Mouse (Mus musculus) spleen, postnatal 4 days (tissue): ENCODE results near the gene Ube2r2.

Source experiments
- DNase-seq, 2 experiments: peaks; one replicate each; pipeline ENCODE4 v3.0.0; 2022; ENCODE audit warnings: low spot score in 2 of 2

The Ube2r2 gene

GRCm38 (mm10) chr4:41118706-41119292 is 16.7 kb upstream of the Ube2r2 start:
- DNase-seq = peak; percentile 72 to 92

- DNase-seq = peak; percentile 95 to 97
Observed at GRCm38 (mm10) chr4:41124180-41124951, 11.2 kb upstream of the Ube2r2 start, which contains the start of gene Nol6. TSS of gene Nol6 (minus strand) at chr4:41124455.

- DNase-seq = peak; percentile 77 to 87
Observed at GRCm38 (mm10) chr4:41129406-41129805, 6.1 kb upstream of the Ube2r2 start.

- peak in 1 of 2 experiments; percentile 50 for DNase-seq
Observed at GRCm38 (mm10) chr4:41129836-41130235, 5.7 kb upstream of the Ube2r2 start.

- peak; percentile 63 to 75 for DNase-seq
Observed at GRCm38 (mm10) chr4:41132471-41132870, 3.1 kb upstream of the Ube2r2 start.

GRCm38 (mm10) chr4:41133529-41134291 is 1.8 kb upstream of the Ube2r2 start:
- DNase-seq = no peak

- DNase-seq = peak; percentile 75 to 90
Observed at GRCm38 (mm10) chr4:41134935-41135710, 420 bp upstream of the Ube2r2 start.

- peak; percentile 45 to 72 for DNase-seq
Observed at GRCm38 (mm10) chr4:41136454-41136805, 887 bp downstream of the Ube2r2 start.

- no peak for DNase-seq
Observed at GRCm38 (mm10) chr4:41136811-41137210, 1.3 kb downstream of the Ube2r2 start.

- DNase-seq = no peak
Observed at GRCm38 (mm10) chr4:41140174-41140875, 4.8 kb downstream of the Ube2r2 start.

- DNase-seq = no peak
Observed at GRCm38 (mm10) chr4:41142601-41143000, 7.1 kb downstream of the Ube2r2 start.

- DNase-seq = no peak
Observed at GRCm38 (mm10) chr4:41149891-41150290, 14.3 kb downstream of the Ube2r2 start.

GRCm38 (mm10) chr4:41151186-41151585 is 15.6 kb downstream of the Ube2r2 start:
- DNase-seq = no peak

- no peak for DNase-seq
Observed at GRCm38 (mm10) chr4:41153146-41153545, 17.6 kb downstream of the Ube2r2 start.

GRCm38 (mm10) chr4:41156961-41157360 is 21.4 kb downstream of the Ube2r2 start:
- no peak for DNase-seq

GRCm38 (mm10) chr4:41158251-41158650 is 22.7 kb downstream of the Ube2r2 start:
- no peak for DNase-seq

- DNase-seq = no peak
Observed at GRCm38 (mm10) chr4:41161232-41161631, 25.7 kb downstream of the Ube2r2 start.

- DNase-seq = no peak
Observed at GRCm38 (mm10) chr4:41164974-41165373, 29.4 kb downstream of the Ube2r2 start.

- peak; percentile 61 to 85 for DNase-seq
Observed at GRCm38 (mm10) chr4:41165693-41166475, 30.3 kb downstream of the Ube2r2 start.

GRCm38 (mm10) chr4:41170970-41171369 is 35.4 kb downstream of the Ube2r2 start:
- DNase-seq = no peak
